Mouse (Mus musculus): Measurements from ENCODE around the gene Vmn1r166. TPM values are rescaled to one million over a fixed set of nuclear protein-coding genes. Genes with fewer than 3 reads are reported as not detected.

Vmn1r166 gene
- not detected for polyA plus RNA-seq (2017; shearing (Covaris generic))

GRCm38 (mm10) chr7:23251582-23251981, at the start of gene Vmn1r166:
TSS of gene Vmn1r166 (minus strand) at chr7:23251682.

GRCm38 (mm10) chr7:23300892-23301291, 49.4 kb upstream of the Vmn1r166 start, which contains the start of gene Nlrp4e:
TSS of gene Nlrp4e (plus strand) at chr7:23301192.

GRCm38 (mm10) chr7:23278800-23279199, 27.3 kb upstream of the Vmn1r166 start, which contains the start of gene Gm6902:
TSS of gene Gm6902 (minus strand) at chr7:23278900.

DNA sequence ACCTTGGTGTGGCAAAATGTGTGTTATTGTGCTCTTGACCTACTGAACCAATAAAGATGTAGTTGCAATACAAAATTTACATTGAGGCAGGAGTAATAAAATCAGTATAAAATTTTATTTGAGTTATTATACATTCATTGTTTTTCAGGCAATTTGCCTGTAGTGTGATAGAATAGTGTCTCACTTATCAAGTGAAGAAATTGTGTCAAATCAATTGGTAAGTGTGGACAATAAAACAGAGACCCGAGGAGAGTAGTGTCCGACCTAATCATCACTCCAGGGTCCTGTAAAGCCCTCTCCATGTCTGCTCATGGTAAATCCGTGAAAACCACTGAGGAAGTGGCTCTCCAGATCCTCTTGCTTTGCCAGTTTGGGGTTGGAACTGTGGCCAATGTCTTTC, 34.5 kb downstream of the Vmn1r166 start, which contains the start of gene Vmn1r165:
Gene Vmn1r165 (plus strand): TSS at position 301 of the 400 bp plus-strand sequence.

Other genes starting within 250 kb of the Vmn1r166 start
- not detected for gene Gm4216, start 231.8 kb downstream of the Vmn1r166 start, polyA plus RNA-seq (2017; shearing (Covaris generic))
- gene Vmn1r163, start 196.1 kb downstream of the Vmn1r166 start, polyA plus RNA-seq (2017; shearing (Covaris generic)) = under 1 TPM in 1 of 2 experiments, not detected in 1; 0.21 TPM
- gene Gm8720, start 184.2 kb downstream of the Vmn1r166 start, polyA plus RNA-seq (2017; shearing (Covaris generic)) = not detected
- under 1 TPM in 1 of 2 experiments, not detected in 1; 0.23 TPM for gene Gm10662, start 107.2 kb downstream of the Vmn1r166 start, polyA plus RNA-seq (2017; shearing (Covaris generic))
- not detected for gene Vmn1r165, start 34.4 kb downstream of the Vmn1r166 start, polyA plus RNA-seq (2017; shearing (Covaris generic))
- gene Gm6902, start 27.2 kb upstream of the Vmn1r166 start, polyA plus RNA-seq (2017; shearing (Covaris generic)) = under 1 TPM in 1 of 2 experiments, not detected in 1; 0.50 TPM
- gene Nlrp4e, start 49.5 kb upstream of the Vmn1r166 start, polyA plus RNA-seq (2017; shearing (Covaris generic)) = not detected
- gene Nlrp5, start 134.2 kb upstream of the Vmn1r166 start, polyA plus RNA-seq (2017; shearing (Covaris generic)) = not detected